Mouse (Mus musculus) urinary bladder, postnatal 25 days (tissue): Measurements from ENCODE around the gene Arvcf.
A peak's percentile ranks its signal among the peaks of the same experiment; 100 is the strongest.

ENCODE experiments used
- DNase-seq: peaks from one replicate; pipeline ENCODE4 v3.0.0; 2022; ENCODE audit warnings: low spot score

Gene Arvcf

DNA sequence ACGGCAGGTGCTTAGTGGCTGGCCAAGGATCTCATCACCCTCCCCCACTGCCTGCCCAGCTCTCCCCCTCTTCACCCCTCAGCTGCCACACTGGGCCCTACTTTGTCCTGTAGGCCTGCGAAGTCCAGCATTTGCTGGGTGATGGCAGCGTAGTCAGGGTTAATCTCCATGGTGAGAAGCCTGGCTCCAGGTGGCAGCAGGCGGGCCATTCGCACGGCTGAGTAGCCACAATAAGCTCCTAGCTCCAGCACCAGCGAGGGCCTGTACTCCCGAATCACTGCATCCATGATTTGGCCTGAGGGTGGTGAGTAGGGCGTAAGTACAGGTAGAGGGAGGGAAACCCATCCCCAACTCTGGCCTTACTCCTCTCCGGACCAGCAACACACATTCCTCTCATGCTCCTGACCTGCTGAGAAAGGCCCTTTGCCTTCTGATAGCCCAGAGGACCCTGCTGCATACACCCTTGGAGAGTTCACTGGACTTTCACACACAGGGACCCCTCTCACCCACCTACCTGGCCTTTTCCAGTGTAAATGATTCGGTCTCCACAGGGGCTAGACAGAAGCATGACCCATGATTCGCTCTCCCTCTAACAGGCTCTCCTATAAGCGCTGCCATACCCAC, 63.2 kb downstream of the Arvcf start:
- no peak for DNase-seq

DNA sequence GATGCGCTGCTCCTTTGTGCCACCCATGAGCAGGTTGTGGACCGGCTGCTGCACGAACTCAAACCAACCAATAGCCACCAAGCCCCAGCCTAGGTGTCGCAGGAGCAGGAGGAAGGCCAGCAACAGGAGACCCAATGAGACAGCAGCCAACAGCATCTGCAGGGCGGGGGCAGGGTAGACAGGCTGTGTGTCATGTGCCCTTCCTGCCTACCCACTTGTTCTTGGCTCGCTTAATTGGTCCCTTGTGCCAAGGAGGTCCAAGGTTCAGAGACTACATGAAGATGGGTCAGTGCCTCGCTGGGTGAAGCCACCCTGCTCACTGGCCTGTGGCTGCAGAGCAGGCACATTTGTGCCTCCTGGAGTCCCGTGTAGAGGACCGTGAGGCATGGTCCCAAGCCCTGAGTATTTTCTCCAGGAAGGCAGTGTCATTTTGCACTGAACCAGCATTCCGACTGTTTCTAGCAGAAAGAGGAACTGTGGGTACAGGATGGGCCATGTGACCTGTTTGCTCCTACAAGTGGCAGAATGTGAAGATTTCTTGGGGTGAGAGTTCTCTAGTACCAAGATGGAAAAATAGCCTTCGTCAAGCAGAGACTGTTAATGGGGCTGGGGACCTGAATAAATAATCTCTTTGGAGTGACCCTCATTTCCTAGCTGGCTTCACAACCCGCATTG, 64.0 kb downstream of the Arvcf start:
- DNase-seq, result no peak

DNA sequence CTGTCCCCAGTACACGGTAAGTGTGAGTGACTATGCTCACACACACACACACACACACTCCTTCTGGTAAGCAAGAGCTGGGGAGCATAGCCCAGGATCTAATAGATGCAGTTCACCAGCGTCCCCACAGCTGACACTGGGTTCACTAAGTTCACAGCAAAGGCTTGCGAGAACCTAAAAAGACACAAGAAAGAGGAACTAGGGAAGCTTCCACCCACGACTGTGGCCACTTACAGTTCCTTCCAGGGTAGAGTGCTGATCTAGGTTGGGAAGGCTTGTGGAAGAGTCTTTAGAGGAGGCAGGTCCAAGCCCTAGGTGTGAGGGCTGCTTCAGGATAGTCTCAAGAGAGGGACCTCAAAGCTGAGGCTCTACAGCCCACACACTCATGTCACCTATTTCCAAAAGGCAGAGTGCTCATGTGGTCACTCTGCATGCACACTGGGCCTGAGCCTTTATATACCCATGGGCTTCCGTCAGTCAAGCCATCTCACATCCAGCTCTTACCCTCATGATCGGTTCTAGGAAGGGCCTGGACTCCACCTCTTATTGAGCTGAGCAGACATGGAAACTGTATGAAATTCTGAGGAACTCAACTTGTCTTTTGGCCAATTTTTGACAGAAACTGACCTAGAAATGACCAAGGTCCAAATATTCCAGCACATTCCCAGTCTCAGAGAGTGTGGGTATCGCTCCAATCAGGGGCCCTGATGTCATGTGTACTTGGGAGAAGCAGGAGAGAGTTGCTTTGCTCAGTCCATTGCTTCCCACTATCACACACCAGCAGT, 65.2 kb downstream of the Arvcf start:
- DNase-seq, result no peak

DNA sequence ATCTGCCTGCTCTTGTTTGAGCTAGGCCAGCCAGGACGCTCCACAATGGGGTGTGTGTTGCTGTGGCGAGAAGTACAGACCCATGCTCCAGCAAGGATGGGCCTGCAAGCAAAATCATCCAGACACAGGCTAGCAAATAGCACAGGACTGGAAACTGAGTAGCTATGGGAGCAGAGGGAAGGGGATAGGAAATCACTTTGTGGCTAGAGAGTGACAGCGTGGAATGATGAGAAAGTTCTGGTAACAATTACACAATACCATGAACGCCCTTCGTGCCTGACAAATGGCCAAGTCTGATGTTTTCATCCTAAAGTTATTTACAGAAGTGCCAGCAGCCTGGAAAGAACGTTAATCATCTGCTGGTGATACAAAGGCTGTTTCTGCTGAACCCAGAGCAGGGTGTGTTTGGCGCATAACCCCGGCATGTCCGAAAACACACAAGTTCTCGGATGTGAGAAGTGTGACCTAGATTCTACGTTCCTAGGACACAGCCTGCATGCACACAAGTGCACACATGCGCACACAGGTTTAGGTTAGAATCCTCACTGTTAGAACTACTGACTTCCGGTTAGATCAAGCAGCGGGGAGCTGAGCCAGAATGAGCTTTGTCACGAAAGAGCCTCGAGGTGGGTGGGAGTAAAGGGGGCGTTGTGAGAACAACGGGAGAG, 68.2 kb downstream of the Arvcf start:
- peak; percentile 46 for DNase-seq

DNA sequence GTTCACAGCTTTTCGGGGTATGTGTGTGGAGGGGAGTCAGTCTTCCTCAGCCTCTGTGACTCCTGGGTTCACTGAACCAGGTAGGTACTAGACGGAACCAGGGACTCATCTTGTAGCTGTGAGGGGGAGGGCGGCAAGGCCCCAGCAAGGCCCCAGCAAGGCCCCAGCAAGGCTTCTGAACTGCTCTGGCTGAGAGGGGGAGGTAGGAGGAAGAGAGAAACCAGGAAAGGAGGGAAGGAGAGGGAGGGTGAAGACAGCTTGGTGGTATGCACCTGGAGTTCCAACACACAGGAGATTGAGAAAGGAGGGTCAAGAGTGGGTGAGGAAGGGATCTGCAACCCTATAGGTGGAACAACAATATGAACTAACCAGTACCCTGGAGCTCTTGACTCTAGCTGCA, 68.9 kb downstream of the Arvcf start:
- DNase-seq, result no peak

DNA sequence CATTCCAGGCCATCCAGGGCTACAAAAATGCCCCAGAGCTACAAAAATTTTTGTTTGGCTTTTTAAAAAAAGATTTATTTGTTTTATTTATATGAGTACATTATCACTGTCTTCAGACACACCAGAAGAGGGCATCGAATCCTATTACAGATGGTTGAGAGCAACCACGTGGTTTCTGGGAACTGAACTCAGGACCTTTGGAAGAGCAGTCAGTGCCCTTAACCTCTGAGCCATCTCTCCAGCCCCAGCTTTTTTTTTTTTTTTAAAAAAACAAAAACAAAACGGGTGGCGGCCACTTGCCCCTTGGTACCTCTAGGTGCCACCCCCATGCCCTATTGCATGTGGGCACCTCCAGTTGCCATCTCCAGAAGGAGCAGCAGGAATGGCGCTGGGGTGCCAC, 69.5 kb downstream of the Arvcf start:
- no peak for DNase-seq

DNA sequence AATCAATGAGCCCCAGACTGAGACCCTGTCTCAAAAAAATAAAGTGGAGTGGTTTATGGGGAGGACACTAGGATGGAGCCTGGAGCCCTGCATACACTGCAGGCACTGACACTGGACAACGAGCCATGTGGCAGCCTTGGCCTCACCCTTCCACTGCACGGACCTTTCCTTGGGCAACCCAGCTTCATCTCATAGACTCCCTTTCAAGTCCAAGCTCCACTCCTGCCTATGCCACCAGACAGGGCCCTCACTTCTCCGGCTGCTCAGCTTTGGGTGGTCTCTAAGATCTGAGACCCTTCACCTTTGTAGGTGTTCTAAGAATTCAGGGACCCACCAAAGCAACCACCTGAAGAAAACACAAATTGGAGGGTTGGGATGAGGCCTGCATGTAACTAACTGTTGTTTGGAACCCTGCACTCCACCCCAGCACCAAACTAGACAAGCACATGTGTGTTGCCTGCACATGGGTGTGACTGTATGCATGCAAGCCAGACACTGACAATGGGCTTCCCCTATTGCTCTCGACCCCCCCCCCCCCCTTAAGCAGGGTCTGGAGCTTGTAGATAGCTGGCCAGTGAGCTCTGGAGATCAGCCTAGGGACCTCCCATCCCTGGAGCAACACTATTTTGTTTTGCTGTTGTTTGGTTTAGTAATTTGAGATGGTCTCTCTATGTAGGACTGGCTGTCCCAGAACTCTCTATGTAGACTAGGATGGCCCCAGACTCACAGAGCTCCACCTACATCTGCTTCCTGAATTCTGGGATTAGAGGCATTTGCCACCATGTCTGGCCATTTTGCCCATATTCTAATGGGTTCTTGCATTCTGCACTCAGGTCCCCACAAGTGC, 71.0 kb downstream of the Arvcf start:
- DNase-seq, result no peak

DNA sequence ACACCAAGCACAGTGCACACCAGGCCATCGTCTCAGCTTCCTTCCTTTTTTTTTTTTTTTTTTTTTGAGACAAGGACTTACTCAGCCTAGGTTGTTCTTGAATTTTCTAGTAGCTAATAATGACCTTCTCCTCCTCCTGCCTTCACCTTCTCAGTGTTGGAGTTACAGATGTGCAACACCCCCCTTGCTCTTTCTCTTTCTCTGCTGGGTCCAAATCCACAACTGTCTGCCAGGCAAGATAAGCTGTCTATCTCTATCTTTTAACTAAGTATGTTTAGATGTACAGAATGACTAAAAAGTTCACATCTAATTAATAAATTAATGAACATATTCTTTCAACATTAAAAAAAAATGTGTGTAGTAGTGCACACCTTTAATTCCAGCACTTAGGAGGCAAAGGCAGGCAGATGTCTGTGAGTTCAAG, 71.6 kb downstream of the Arvcf start:
- no peak for DNase-seq

DNA sequence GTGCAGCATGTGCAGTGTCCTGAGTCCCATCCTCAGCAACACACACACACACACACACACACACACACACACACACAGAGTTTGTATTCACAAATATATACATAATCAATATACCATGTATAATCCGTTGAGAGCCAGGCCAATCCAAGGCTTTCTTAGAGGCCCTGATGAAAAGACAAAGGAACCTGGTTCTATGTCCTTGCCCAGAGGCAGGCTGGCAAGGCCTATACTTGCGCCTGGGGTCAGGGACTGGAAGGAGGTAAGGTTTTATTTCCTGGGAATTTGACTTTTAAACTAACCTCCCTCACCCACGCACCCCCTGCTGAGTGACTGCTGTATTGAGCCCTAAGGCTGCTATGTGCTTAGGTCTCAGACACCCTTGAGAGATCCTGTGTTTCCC, 72.6 kb downstream of the Arvcf start:
- DNase-seq, result no peak

DNA sequence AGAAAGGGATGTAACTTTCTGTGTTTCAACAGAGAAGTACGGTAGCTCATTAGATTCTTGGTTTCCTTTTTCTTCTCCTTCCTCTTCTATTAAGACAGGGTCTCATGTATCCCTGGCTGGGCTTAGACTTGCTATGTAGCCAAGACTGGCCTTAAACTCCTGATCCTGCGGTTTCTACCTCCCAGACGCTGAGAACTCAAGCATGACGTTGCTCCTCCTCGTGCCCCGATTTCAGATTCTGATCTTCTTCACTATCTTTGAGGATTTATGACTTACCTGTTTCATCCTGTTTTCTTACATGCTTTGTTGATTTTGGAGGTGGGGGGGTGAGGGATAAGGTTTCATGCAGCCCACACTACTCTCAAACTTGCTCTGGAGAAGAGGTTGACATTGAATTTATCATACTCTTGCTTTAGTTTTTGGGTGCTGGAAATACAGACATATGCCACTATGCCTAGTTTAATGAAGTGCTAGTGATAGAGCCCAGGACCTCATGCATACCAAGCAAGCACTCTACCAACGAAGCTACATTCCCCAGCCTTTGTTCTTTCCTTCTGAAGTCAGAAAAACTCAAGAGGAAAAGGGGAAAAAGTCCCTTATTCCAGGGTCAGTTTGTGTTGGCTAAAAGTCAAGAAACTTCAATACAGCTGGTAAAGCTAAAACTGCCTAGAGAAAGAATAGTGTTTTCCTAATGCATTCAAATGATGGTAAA, 75.4 kb downstream of the Arvcf start:
- no peak for DNase-seq

DNA sequence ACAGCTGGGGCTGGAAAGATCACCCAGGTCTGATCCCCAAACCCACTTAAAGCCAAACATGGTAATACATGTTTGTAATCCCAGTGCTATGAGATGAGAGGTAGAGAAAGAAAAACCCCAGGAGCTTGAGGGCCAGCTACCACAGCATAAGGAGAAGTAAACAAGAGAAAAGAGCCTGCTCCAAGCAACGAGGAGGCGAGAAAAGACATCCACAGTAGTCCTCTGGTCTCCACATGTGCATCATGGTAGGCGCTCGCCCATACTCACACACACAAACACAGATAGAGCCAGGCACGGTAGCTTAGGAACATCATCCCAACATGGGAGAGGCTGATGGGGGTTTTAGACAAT, 75.9 kb downstream of the Arvcf start:
- DNase-seq, result no peak

DNA sequence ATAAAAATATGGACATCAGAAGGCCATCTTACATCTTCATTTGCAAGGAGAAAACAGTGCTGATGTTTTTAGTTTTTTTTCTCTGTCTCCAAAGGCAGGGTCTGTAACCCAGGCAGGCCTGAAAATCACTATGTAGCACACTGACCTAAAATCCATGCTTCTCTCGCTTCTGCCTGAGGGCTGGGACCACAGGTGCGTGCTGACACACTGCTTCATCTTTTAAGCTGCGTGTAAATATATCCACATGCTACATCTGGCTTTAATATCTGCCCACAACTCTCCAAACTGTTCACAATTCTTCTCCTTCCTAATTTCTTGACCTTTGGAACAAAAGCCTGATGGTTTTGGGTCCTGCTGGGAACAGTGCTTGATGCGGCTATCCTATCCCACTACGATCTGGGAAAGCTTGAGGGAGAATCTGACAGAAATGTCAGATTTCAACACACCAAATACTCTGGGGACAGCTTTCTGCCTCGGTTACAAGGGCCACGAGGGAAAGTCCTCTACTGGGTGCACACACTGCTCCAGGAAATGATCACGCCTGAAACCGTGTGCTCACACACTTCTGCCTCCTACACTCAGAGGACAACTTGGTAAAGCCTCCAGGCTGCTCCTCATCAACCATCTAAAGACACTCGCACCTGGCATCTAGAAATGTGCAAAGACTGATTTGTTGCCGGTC, 76.5 kb downstream of the Arvcf start:
- no peak for DNase-seq

DNA sequence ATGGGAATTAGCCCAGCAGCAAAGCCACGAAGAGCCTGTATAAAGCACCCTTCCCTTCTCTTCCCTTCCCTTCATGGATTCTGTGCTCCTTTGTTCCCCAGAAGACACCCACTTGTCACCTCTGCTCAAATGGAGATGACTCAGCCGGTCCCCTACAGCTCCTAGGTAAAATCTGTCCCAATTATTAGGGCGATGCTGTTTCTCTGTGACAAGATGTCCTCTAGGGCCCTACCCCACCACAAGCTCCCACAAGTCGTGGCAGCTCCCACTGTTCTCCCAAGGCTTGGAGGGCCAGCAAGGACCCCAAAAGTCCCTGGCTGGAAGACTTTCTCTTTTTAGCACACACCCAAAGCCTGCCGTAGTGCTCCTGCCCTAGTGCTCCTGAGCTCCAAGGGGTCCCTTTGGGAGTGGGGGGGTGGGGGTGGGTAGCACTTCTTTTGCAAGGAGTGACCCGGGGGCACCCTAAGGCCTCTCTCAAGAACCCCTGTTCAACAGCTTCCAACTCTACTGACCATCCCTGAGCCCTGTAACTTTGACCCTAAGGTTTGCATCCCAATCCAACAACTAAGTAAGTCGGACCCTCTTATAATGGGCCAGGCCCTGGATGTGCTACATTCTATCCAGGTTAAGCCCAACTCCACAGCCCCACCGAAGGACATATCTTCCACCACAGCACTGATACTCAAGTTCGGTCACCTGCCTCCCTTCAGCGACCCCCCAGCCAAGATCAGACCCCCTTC, 77.7 kb downstream of the Arvcf start:
- DNase-seq, result no peak

DNA sequence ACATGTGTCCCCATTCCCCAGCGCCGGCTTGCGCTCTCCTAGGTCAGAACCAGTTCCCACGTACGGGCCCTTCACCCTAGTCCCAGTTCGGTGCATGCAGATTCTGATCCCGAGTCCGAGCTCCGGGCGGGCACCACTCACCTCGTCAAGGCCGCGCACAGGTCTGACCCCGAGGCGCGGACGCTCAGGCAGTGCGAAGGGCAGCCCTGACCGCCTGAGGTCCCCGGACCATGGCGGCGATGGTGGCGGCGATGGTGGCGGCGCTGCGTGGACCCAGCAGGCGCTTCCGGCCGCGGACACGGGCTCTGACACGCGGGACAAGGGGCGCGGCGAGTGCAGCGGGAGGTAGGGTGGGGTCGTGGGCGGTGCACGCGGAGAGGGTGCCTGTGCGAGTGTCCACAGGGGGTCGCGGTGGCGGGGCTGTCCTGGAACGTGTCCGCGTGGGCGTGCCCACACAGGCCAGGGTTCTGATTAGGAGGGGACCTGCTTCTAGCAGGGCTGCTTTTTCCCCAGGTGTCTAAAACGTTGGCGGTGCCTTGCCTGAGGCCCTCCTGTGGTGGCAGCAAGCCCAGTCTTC, 78.3 kb downstream of the Arvcf start, which contains the start of gene Txnrd2:
Gene Txnrd2, plus strand, starts transcription at position 170 of the 577 bp plus-strand sequence.
- peak; percentile 85 for DNase-seq

DNA sequence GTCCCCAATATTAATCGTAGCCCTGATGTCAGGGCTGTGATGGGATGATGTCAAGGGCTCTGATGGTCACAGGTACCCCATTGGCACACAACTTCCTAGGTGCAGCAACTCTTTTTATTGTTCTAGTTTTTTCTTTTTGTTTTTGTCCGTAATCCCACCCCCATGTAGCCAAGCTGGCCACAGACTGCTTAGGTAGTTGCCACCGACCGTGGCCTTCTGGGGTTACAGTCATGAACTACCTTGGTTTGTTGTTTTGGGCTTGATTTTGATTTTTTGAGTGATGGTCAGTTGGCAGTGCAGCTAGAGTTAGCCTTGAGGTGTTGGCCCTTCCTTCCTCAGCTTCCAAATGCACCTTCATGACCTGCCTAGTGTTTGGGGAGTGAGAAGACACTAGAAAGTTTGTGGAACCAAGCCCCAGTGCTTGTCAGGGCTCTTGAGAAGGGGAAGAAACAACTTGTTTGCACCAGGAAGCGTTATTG, 78.9 kb downstream of the Arvcf start, which contains the start of gene Comt:
Gene Comt, minus strand, starts transcription at position 51 of the 479 bp plus-strand sequence.
- DNase-seq, result no peak

DNA sequence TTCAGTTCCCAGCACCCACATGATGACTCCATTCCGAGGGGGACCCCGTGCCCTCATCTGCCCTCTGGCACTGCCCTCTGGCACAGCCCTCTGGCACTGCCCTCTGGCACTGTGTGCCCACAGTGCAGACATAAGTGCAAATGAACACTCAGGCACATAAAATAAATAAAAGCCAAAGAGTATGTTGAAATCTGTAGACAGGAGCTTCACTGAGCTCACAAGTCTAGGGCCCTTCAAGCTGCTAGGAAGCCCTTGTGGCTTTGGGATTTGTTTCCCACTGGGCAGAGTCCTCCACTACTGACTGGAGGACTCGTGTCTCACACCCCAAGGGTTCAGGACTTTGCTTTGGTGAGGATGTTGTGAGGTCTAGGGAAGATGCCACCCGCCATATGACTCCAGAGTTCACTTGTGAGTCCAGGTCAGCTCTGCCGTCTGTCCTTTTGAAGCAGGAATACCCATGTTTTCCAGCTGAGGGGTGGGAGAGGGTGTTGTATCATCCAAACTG, 80.1 kb downstream of the Arvcf start:
- DNase-seq, result no peak

DNA sequence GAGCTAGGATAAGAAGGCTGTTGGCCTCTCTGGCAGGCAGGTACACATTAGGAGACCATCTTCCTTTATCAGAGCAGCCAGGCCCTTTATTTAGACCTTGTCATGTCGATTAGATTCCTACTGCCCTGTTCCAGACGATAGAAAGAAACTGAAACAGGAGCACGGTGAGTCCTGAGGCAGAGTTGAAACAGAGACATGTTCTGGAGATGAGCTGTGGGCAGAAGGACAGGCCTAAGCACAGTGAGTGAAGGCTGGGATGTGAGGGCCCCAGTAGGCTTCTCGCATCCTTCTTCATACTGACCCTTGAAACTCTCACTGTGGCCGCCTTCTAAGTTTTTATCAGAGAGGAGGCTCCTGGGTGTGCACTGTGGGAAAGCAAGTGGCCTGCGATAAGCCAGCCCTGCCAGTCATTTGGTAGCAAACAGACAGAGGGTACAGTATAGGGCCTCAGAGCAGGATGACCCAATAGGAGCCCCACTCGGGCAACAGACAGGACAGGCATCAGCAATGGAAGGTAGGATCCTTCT, 80.6 kb downstream of the Arvcf start:
- DNase-seq, result no peak

DNA sequence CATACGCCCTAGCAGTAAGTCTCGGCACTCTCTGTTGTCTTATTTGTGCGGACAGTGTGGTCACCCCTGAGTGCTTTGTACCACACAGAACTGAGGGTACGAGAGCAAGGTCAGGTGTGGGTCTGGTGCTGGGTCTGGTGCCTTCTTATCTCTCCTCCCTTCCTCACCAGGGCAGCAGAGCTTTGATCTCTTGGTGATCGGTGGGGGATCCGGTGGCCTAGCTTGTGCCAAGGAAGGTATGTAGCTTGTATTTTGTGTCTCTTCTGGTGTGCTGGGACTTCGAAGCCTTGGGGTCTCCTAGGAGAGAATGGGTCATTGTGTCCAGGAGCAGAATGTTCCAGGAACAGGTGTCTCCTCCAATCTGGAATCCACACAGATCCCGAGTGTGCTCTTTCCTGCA, 81.7 kb downstream of the Arvcf start:
- no peak for DNase-seq
